Mouse (Mus musculus) CH12.LX (cell line): Measurements from ENCODE around the gene Defb19. TPM values are rescaled to one million over a fixed set of nuclear protein-coding genes. Genes with fewer than 3 reads are reported as not detected.
A peak's percentile ranks its signal among the peaks of the same experiment; 100 is the strongest.

Source experiments
- DNase-seq: peaks from one replicate; pipeline ENCODE4 v3.0.0-alpha.2; 2013; ENCODE audit errors: extremely low read depth
- H3K27ac ChIP-seq: 2 replicates; pipeline ENCODE4 v1.5.1; 2012; ENCODE audit warnings: low read depth, mild to moderate bottlenecking, control low read depth, moderate library complexity; ENCODE audit not compliant: insufficient read depth
- H3K27me3 ChIP-seq: replicated peaks from 2 replicates; pipeline ENCODE3; 2012; ENCODE audit warnings: inconsistent platforms
- H3K36me3 ChIP-seq, 2 experiments: replicated peaks in 1 of 2; 2 replicates each; pipeline versions ENCODE3 to v1.6.1; 2012; ENCODE audit warnings: inconsistent platforms in 1 of 2, low read length in 1 of 2, mild to moderate bottlenecking in 1 of 2, mixed read lengths in 1 of 2, moderate library complexity in 1 of 2; ENCODE audit not compliant: control insufficient read depth in 1 of 2, insufficient read depth in 1 of 2
- H3K4me1 ChIP-seq, 2 experiments: 2 replicates each; pipeline ENCODE4 v1.6.1; 2012; ENCODE audit warnings: inconsistent platforms in 1 of 2, moderate library complexity in 1 of 2; ENCODE audit not compliant: insufficient read depth in 2 of 2, control insufficient read depth in 1 of 2
- H3K4me2 ChIP-seq: 2 replicates; pipeline ENCODE4 v1.6.1; 2012; ENCODE audit warnings: low read depth, mild to moderate bottlenecking, control low read depth; ENCODE audit not compliant: poor library complexity, insufficient read depth, severe bottlenecking
- H3K4me3 ChIP-seq, 3 experiments: fragments of 150-350 bp in 1 of 3; sonication (generic) in 1 of 3; replicated peaks in 1 of 3; 2 replicates each; pipeline versions ENCODE3 to v1.5.1; 2011 to 2012; ENCODE audit warnings: low read depth in 2 of 3, low read length in 2 of 3, mild to moderate bottlenecking in 2 of 3, moderate library complexity in 2 of 3, control low read depth in 1 of 3, improper control_type of control experiment in 1 of 3, inconsistent platforms in 1 of 3, mixed read lengths in 1 of 3; ENCODE audit not compliant: poor library complexity in 1 of 3
- H3K79me2 ChIP-seq: replicated peaks from 2 replicates; pipeline ENCODE4 v1.6.1; 2012; ENCODE audit warnings: mild to moderate bottlenecking, moderate library complexity; ENCODE audit not compliant: control insufficient read depth, poor library complexity, insufficient read depth, severe bottlenecking; ENCODE audit errors: extremely low read depth
- H3K9ac ChIP-seq: 2 replicates; pipeline ENCODE4 v1.6.1; 2012; ENCODE audit warnings: low read depth, mild to moderate bottlenecking, control low read depth, moderate library complexity; ENCODE audit not compliant: insufficient read depth
- H3K9me3 ChIP-seq: replicated peaks from 2 replicates; pipeline ENCODE3; 2012; ENCODE audit warnings: low read length, inconsistent platforms, mixed read lengths
- BHLHE40 ChIP-seq: IDR thresholded peaks from 2 replicates; pipeline ENCODE4 v1.6.1; 2011; ENCODE audit warnings: mild to moderate bottlenecking, low read depth, low read length, improper control_type of control experiment
- CHD1 ChIP-seq: IDR thresholded peaks from 2 replicates; pipeline ENCODE4 v1.6.1; 2012; ENCODE audit warnings: low read depth, low read length, improper control_type of control experiment, inconsistent platforms
- CHD2 ChIP-seq: IDR thresholded peaks from 2 replicates; pipeline ENCODE4 v1.6.1; 2011; ENCODE audit warnings: low read length, improper control_type of control experiment
- CTCF ChIP-seq, 2 experiments: IDR thresholded peaks in 1 of 2; conservative IDR thresholded peaks in 1 of 2; 2 replicates each; pipeline ENCODE4 v1.5.1; 2011 to 2012; ENCODE audit warnings: low read depth in 2 of 2, low read length in 2 of 2, improper control_type of control experiment in 1 of 2, inconsistent platforms in 1 of 2, mild to moderate bottlenecking in 1 of 2, moderate library complexity in 1 of 2
- E2F4 ChIP-seq: IDR thresholded peaks from 2 replicates; pipeline ENCODE4 v1.6.1; 2011; ENCODE audit warnings: low read depth, low read length, improper control_type of control experiment; ENCODE audit not compliant: insufficient replicate concordance
- EP300 ChIP-seq: IDR thresholded peaks from 2 replicates; pipeline ENCODE4 v1.6.1; 2011; ENCODE audit warnings: low read length, improper control_type of control experiment
- GABPA ChIP-seq: IDR thresholded peaks from 2 replicates; pipeline ENCODE4 v1.6.1; 2012; ENCODE audit warnings: low read depth, low read length, improper control_type of control experiment, inconsistent platforms; ENCODE audit not compliant: insufficient replicate concordance
- JUN ChIP-seq: IDR thresholded peaks from 2 replicates; pipeline ENCODE4 v1.6.1; 2011; ENCODE audit warnings: low read depth, mild to moderate bottlenecking, low read length, improper control_type of control experiment, moderate library complexity; ENCODE audit not compliant: insufficient read depth
- JUND ChIP-seq: conservative IDR thresholded peaks from 2 replicates; pipeline ENCODE4 v1.6.1; 2011; ENCODE audit warnings: low read depth, low read length, improper control_type of control experiment
- MYC ChIP-seq: IDR thresholded peaks from 2 replicates; pipeline ENCODE4 v1.6.1; 2011; ENCODE audit warnings: low read depth, mild to moderate bottlenecking, improper control_type of control experiment, low read length
- NELFE ChIP-seq: IDR thresholded peaks from 2 replicates; pipeline ENCODE4 v1.6.1; 2011; ENCODE audit warnings: low read depth, low read length, improper control_type of control experiment
- POLR2A ChIP-seq: IDR thresholded peaks from 2 replicates; pipeline ENCODE4 v1.6.1; 2011; ENCODE audit warnings: low read depth, mild to moderate bottlenecking, improper control_type of control experiment, low read length
- RAD21 ChIP-seq: IDR thresholded peaks from 2 replicates; pipeline ENCODE4 v1.6.1; 2011; ENCODE audit warnings: low read depth, mild to moderate bottlenecking, low read length, improper control_type of control experiment, moderate library complexity
- RCOR1 ChIP-seq: conservative IDR thresholded peaks from 2 replicates; pipeline ENCODE4 v1.6.1; 2012; ENCODE audit warnings: low read depth, mild to moderate bottlenecking, inconsistent platforms, low read length, improper control_type of control experiment
- TBP ChIP-seq: conservative IDR thresholded peaks from 2 replicates; pipeline ENCODE4 v1.6.1; 2011; ENCODE audit warnings: low read depth, low read length, improper control_type of control experiment
- TCF12 ChIP-seq: IDR thresholded peaks from 2 replicates; pipeline ENCODE4 v1.6.1; 2014; ENCODE audit warnings: low read depth, mild to moderate bottlenecking, inconsistent platforms, low read length, improper control_type of control experiment
- UBTF ChIP-seq: IDR thresholded peaks from 2 replicates; pipeline ENCODE4 v1.6.1; 2012; ENCODE audit warnings: low read depth, mild to moderate bottlenecking, inconsistent platforms, low read length, improper control_type of control experiment, moderate library complexity
- USF1 ChIP-seq: IDR thresholded peaks from 2 replicates; pipeline ENCODE4 v1.6.1; 2014; ENCODE audit warnings: low read depth, mild to moderate bottlenecking, inconsistent platforms, low read length, improper control_type of control experiment
- USF2 ChIP-seq: conservative IDR thresholded peaks from 2 replicates; pipeline ENCODE4 v1.6.1; 2011; ENCODE audit warnings: low read depth, low read length, improper control_type of control experiment
- ZC3H11A ChIP-seq: IDR thresholded peaks from 2 replicates; pipeline ENCODE4 v1.6.1; 2012; ENCODE audit warnings: low read depth, mild to moderate bottlenecking, inconsistent platforms, low read length, improper control_type of control experiment
- ZKSCAN1 ChIP-seq: IDR thresholded peaks from 2 replicates; pipeline ENCODE4 v1.6.1; 2012; ENCODE audit warnings: low read depth, inconsistent platforms, low read length, improper control_type of control experiment, borderline replicate concordance
- ZNF384 ChIP-seq: IDR thresholded peaks from 2 replicates; pipeline ENCODE4 v1.6.1; 2012; ENCODE audit warnings: low read depth, low read length, improper control_type of control experiment, inconsistent platforms
- dilution Hi-C: fragments of 300-500 bp; cut with MboI; formaldehyde crosslinking; loops from 2 replicates; pipeline ENCODE4 v1.14.3; 2020; ENCODE audit warnings: low sequenced_read_pairs; ENCODE audit not compliant: extremely low pct_unique_long_range_greater_than_20kb, extremely low pct_ligation_motif_present
- in situ Hi-C: fragments of 300-500 bp; cut with MboI; formaldehyde crosslinking; loops from 3 replicates; pipeline ENCODE4 v1.14.3; 2019; ENCODE audit warnings: low sequenced_read_pairs, low pct_ligation_motif_present, low pct_unique_long_range_greater_than_20kb, mixed read lengths
- polyA plus RNA-seq: library from polyadenylated mRNA; unstranded; fragments of >175 nt; gene quantifications from 2 replicates; pipeline ENCODE4 v1.2.1, GENCODE M21; 2012; ENCODE audit warnings: low read depth; ENCODE audit not compliant: insufficient read length
- total RNA-seq, 2 experiments: library from RNA; depleted of rRNA; stranded (reverse); fragments of 300-350 nt in 1 of 2; fragments of >200 nt in 1 of 2; gene quantifications; 2 replicates each; pipeline ENCODE4 v1.2.3; 2012 to 2014

Gene Defb19
- total and polyA plus RNA-seq, 3 experiments = not detected

GRCm38 (mm10) chr2:152615563-152615962 lies 35.5 kb upstream of the Defb19 start (continued):
- TF ChIP-seq ZKSCAN1 (no peak), CHD2 (no peak)

GRCm38 (mm10) chr2:152612193-152612592 lies 32.1 kb upstream of the Defb19 start:
- no peak overlapping the region for H3K4me2 ChIP-seq
- H3K36me3 ChIP-seq = no peaks in the 10 kb centered on the region
- in situ Hi-C loops (no loop called here), dilution Hi-C loops (no loop called here)
- no peak for TF ChIP-seq POLR2A
- TF ChIP-seq ZNF384 = no peak
- no peak for TF ChIP-seq ZC3H11A
- TF ChIP-seq E2F4 = no peak
- no peak for TF ChIP-seq UBTF
- TF ChIP-seq JUND = no peak
- no peak for TF ChIP-seq USF2
- no peak for TF ChIP-seq RAD21
- TF ChIP-seq CHD1 = no peak
- TF ChIP-seq MYC = no peak
- TF ChIP-seq CTCF (conservative IDR thresholded peaks at IDR 0.05 in 1 of 2, IDR thresholded peaks at IDR 0.05 in 1 of 2; ENCODE audit: low read depth in 2 of 2, low read length in 2 of 2) = no peak
- no peak for TF ChIP-seq USF1
- TF ChIP-seq EP300 = no peak
- TF ChIP-seq RCOR1 = no peak
- no peak for TF ChIP-seq TBP
- TF ChIP-seq TCF12 = no peak
- no peak for TF ChIP-seq NELFE
- TF ChIP-seq GABPA = no peak
- no peak for TF ChIP-seq BHLHE40
- TF ChIP-seq JUN = no peak
- peaks cover 6% of the 10 kb centered on the region for H3K27me3 ChIP-seq
- no peak overlapping the region for H3K27ac ChIP-seq
- H3K4me3 ChIP-seq = no peak overlapping the region
- peaks cover 3 to 4% of the 10 kb centered on the region in 2 experiments; a peak in 1 of 4 replicates for H3K4me1 ChIP-seq
- peaks cover 4% of the 10 kb centered on the region for H3K9me3 ChIP-seq
- no peak overlapping the region for H3K9ac ChIP-seq
- DNase-seq = no peak
- H3K79me2 ChIP-seq = no peaks in the 10 kb centered on the region

- H3K4me1 ChIP-seq = 0 out of 4 replicates have a peak, but pooled peaks cover 0 to 2% of the 10 kb centered on the region in 2 experiments
- H3K4me3 ChIP-seq = no peak overlapping the region
- TF ChIP-seq CTCF (conservative IDR thresholded peaks at IDR 0.05 in 1 of 2, IDR thresholded peaks at IDR 0.05 in 1 of 2; ENCODE audit: low read depth in 2 of 2, low read length in 2 of 2) = 0 out of 4 replicates have a peak, but pooled peaks of 1 of the 2 experiments have one; percentile 15
- TF ChIP-seq JUND = no peak
- no peaks in the 10 kb centered on the region for H3K36me3 ChIP-seq
- H3K4me2 ChIP-seq = no peak overlapping the region
- H3K9ac ChIP-seq = no peak overlapping the region
- H3K9me3 ChIP-seq = peaks cover 4% of the 10 kb centered on the region
- in situ Hi-C loops = no loop called here
- dilution Hi-C loops = no loop called here
- H3K27ac ChIP-seq = no peak overlapping the region
- DNase-seq = no peak
- H3K27me3 ChIP-seq = peaks cover 12% of the 10 kb centered on the region
- H3K79me2 ChIP-seq = no peaks in the 10 kb centered on the region
Observed at GRCm38 (mm10) chr2:152608719-152609118, 28.6 kb upstream of the Defb19 start.
